Mouse (Mus musculus) right cerebral cortex, postnatal 25 days (tissue): ENCODE measurements around the gene Grm3.

Source experiments
- DNase-seq: peaks from one replicate; pipeline ENCODE4 v3.0.0; 2022

The Grm3 gene

GRCm38 (mm10) chr5:9622264-9623094 lies 102.5 kb downstream of the Grm3 start:
- no peak for DNase-seq

GRCm38 (mm10) chr5:9621417-9622067 lies 103.4 kb downstream of the Grm3 start:
- no peak for DNase-seq

GRCm38 (mm10) chr5:9579021-9579420 lies 145.9 kb downstream of the Grm3 start:
- no peak for DNase-seq

- DNase-seq = no peak
Observed at GRCm38 (mm10) chr5:9578571-9578970, 146.4 kb downstream of the Grm3 start.

GRCm38 (mm10) chr5:9570946-9571345 lies 154.0 kb downstream of the Grm3 start:
- no peak for DNase-seq

GRCm38 (mm10) chr5:9557706-9558105 lies 167.3 kb downstream of the Grm3 start:
- no peak for DNase-seq

- peak; percentile 37 for DNase-seq
Observed at GRCm38 (mm10) chr5:9540822-9541557, 184.0 kb downstream of the Grm3 start.

- no peak for DNase-seq
Observed at GRCm38 (mm10) chr5:9525507-9525906, 199.5 kb downstream of the Grm3 start.

- DNase-seq = no peak
Observed at GRCm38 (mm10) chr5:9511027-9511426, 213.9 kb downstream of the Grm3 start.

- DNase-seq = no peak
Observed at GRCm38 (mm10) chr5:9497235-9497634, 227.7 kb downstream of the Grm3 start.

- DNase-seq = peak; percentile 59
Observed at GRCm38 (mm10) chr5:9495456-9495855, 229.5 kb downstream of the Grm3 start.

GRCm38 (mm10) chr5:9477587-9477986 lies 247.4 kb downstream of the Grm3 start:
- no peak for DNase-seq

GRCm38 (mm10) chr5:9453298-9453697 lies 271.7 kb downstream of the Grm3 start:
- DNase-seq = no peak

- DNase-seq = peak; percentile 12
Observed at GRCm38 (mm10) chr5:9449570-9449969, 275.4 kb downstream of the Grm3 start.

- no peak for DNase-seq
Observed at GRCm38 (mm10) chr5:9448931-9449330, 276.0 kb downstream of the Grm3 start.

GRCm38 (mm10) chr5:9446146-9446545 lies 278.8 kb downstream of the Grm3 start:
- no peak for DNase-seq
